Mouse (Mus musculus): ENCODE results near the gene Crot. TPM values are rescaled to one million over a fixed set of nuclear protein-coding genes. Genes with fewer than 3 reads are reported as not detected.

The Crot gene
- polyA plus RNA-seq, 1 experiment from 2014 or later: 48.9 TPM

GRCm38 (mm10) chr5:8985470-8985869, 11.7 kb downstream of the Crot start:
- H3K9ac ChIP-seq (ENCODE audit: low read depth, low read length): no peak overlapping the region
- no peaks in the 10 kb centered on the region for H3K4me1 ChIP-seq (ENCODE audit: control insufficient read depth, insufficient read depth, low read length)
- 95% methylated on average over 3 of the region's 3 CpGs for WGBS
- no peaks in the 10 kb centered on the region for H3K27me3 ChIP-seq (ENCODE audit: control insufficient read depth, insufficient read depth, low read length)
- H3K9me3 ChIP-seq (ENCODE audit: control insufficient read depth, low read length): no peaks in the 10 kb centered on the region
- no peak overlapping the region for H3K4me3 ChIP-seq (ENCODE audit: low read length)
- H3K4me2 ChIP-seq (replicated peaks; ENCODE audit: low read depth, low read length): no peak overlapping the region
- no peak overlapping the region for H3K27ac ChIP-seq (ENCODE audit: low read depth, low read length)
- no peak for ATAC-seq (ENCODE audit: low FRiP score, low TSS enrichment)
- H3K36me3 ChIP-seq (ENCODE audit: control insufficient read depth, insufficient read depth, low read length): peaks cover 40% of the 10 kb centered on the region; the same call in 1 of the 2 replicates

GRCm38 (mm10) chr5:8974721-8975120, 22.4 kb downstream of the Crot start:
- H3K27ac ChIP-seq (ENCODE audit: low read depth, low read length): no peak overlapping the region
- H3K4me1 ChIP-seq (ENCODE audit: control insufficient read depth, insufficient read depth, low read length): no peaks in the 10 kb centered on the region
- H3K9ac ChIP-seq (ENCODE audit: low read depth, low read length): no peak overlapping the region
- no peak overlapping the region for H3K4me3 ChIP-seq (ENCODE audit: low read length)
- no peaks in the 10 kb centered on the region for H3K9me3 ChIP-seq (ENCODE audit: control insufficient read depth, low read length)
- ATAC-seq (ENCODE audit: low FRiP score, low TSS enrichment): no peak
- no peaks in the 10 kb centered on the region for H3K27me3 ChIP-seq (ENCODE audit: control insufficient read depth, insufficient read depth, low read length)
- no peak overlapping the region for H3K4me2 ChIP-seq (replicated peaks; ENCODE audit: low read depth, low read length)
- peaks cover 46% of the 10 kb centered on the region for H3K36me3 ChIP-seq (ENCODE audit: control insufficient read depth, insufficient read depth, low read length)

- H3K9ac ChIP-seq (ENCODE audit: low read depth, low read length): no peak overlapping the region
- H3K36me3 ChIP-seq (ENCODE audit: control insufficient read depth, insufficient read depth, low read length): peaks cover 55% of the 10 kb centered on the region
- ATAC-seq (ENCODE audit: low FRiP score, low TSS enrichment): no peak
- H3K9me3 ChIP-seq (ENCODE audit: control insufficient read depth, low read length): no peaks in the 10 kb centered on the region
- H3K27me3 ChIP-seq (ENCODE audit: control insufficient read depth, insufficient read depth, low read length): no peaks in the 10 kb centered on the region
- no peaks in the 10 kb centered on the region for H3K4me1 ChIP-seq (ENCODE audit: control insufficient read depth, insufficient read depth, low read length)
- no peak overlapping the region for H3K4me2 ChIP-seq (replicated peaks; ENCODE audit: low read depth, low read length)
- no peak overlapping the region for H3K4me3 ChIP-seq (ENCODE audit: low read length)
- 93% methylated on average over 7 of the region's 7 CpGs for WGBS
- H3K27ac ChIP-seq (ENCODE audit: low read depth, low read length): no peak overlapping the region
These were observed 24.8 kb downstream of the Crot start for GRCm38 (mm10) chr5:8972355-8972754.

- 96% methylated on average over 2 of the region's 2 CpGs for WGBS
- Histone ChIP-seq H3K36me3 (ENCODE audit: control insufficient read depth, insufficient read depth, low read length) (peaks cover 66% of the 10 kb centered on the region), H3K4me3 (ENCODE audit: low read length) (no peak overlapping the region)
These were observed 26.4 kb downstream of the Crot start for GRCm38 (mm10) chr5:8970694-8971093.

GRCm38 (mm10) chr5:8964487-8964886, 32.6 kb downstream of the Crot start:
- H3K27ac ChIP-seq (ENCODE audit: low read depth, low read length): no peak overlapping the region
- 96% methylated on average over 5 of the region's 5 CpGs for WGBS
- no peaks in the 10 kb centered on the region for H3K27me3 ChIP-seq (ENCODE audit: control insufficient read depth, insufficient read depth, low read length)
- no peak overlapping the region for H3K4me3 ChIP-seq (ENCODE audit: low read length)
- H3K4me1 ChIP-seq (ENCODE audit: control insufficient read depth, insufficient read depth, low read length): no peaks in the 10 kb centered on the region
- no peak overlapping the region for H3K9ac ChIP-seq (ENCODE audit: low read depth, low read length)
- ATAC-seq (ENCODE audit: low FRiP score, low TSS enrichment): no peak
- H3K9me3 ChIP-seq (ENCODE audit: control insufficient read depth, low read length): no peaks in the 10 kb centered on the region
- H3K4me2 ChIP-seq (replicated peaks; ENCODE audit: low read depth, low read length): no peak overlapping the region
- H3K36me3 ChIP-seq (ENCODE audit: control insufficient read depth, insufficient read depth, low read length): peaks cover 40% of the 10 kb centered on the region

More at GRCm38 (mm10) chr5:8970694-8971093, 26.4 kb downstream of the Crot start:
- Histone ChIP-seq H3K27ac (ENCODE audit: low read depth, low read length) (no peak overlapping the region), H3K9ac (ENCODE audit: low read depth, low read length) (no peak overlapping the region), H3K27me3 (ENCODE audit: control insufficient read depth, insufficient read depth, low read length) (no peaks in the 10 kb centered on the region), H3K4me2 (replicated peaks; ENCODE audit: low read depth, low read length) (no peak overlapping the region), H3K9me3 (ENCODE audit: control insufficient read depth, low read length) (no peaks in the 10 kb centered on the region), H3K4me1 (ENCODE audit: control insufficient read depth, insufficient read depth, low read length) (no peaks in the 10 kb centered on the region)
- ATAC-seq (ENCODE audit: low FRiP score, low TSS enrichment): no peak

GRCm38 (mm10) chr5:8960534-8960933, 36.6 kb downstream of the Crot start:
- no peaks in the 10 kb centered on the region for H3K4me1 ChIP-seq (ENCODE audit: control insufficient read depth, insufficient read depth, low read length)
- no peak overlapping the region for H3K9ac ChIP-seq (ENCODE audit: low read depth, low read length)
- ATAC-seq (ENCODE audit: low FRiP score, low TSS enrichment): 0 out of 2 replicates have a peak, but pooled peaks have one; percentile 52
- no peaks in the 10 kb centered on the region for H3K27me3 ChIP-seq (ENCODE audit: control insufficient read depth, insufficient read depth, low read length)
- H3K27ac ChIP-seq (ENCODE audit: low read depth, low read length): no peak overlapping the region
- no peak overlapping the region for H3K4me3 ChIP-seq (ENCODE audit: low read length)
- 87% methylated on average over 4 of the region's 4 CpGs for WGBS
- no peaks in the 10 kb centered on the region for H3K9me3 ChIP-seq (ENCODE audit: control insufficient read depth, low read length)
- peaks cover 13% of the 10 kb centered on the region; the same call in 1 of the 2 replicates for H3K36me3 ChIP-seq (ENCODE audit: control insufficient read depth, insufficient read depth, low read length)
- no peak overlapping the region for H3K4me2 ChIP-seq (replicated peaks; ENCODE audit: low read depth, low read length)

- Histone ChIP-seq H3K27me3 (ENCODE audit: control insufficient read depth, insufficient read depth, low read length) (no peaks in the 10 kb centered on the region), H3K4me2 (replicated peaks; ENCODE audit: low read depth, low read length) (no peak overlapping the region), H3K4me3 (ENCODE audit: low read length) (no peak overlapping the region), H3K36me3 (ENCODE audit: control insufficient read depth, insufficient read depth, low read length) (no peaks in the 10 kb centered on the region), H3K27ac (ENCODE audit: low read depth, low read length) (no peak overlapping the region), H3K4me1 (ENCODE audit: control insufficient read depth, insufficient read depth, low read length) (no peaks in the 10 kb centered on the region), H3K9me3 (ENCODE audit: control insufficient read depth, low read length) (no peaks in the 10 kb centered on the region), H3K9ac (ENCODE audit: low read depth, low read length) (no peak overlapping the region)
- WGBS: 83% methylated on average over 3 of the region's 3 CpGs
- no peak for ATAC-seq (ENCODE audit: low FRiP score, low TSS enrichment)
These were observed 41.6 kb downstream of the Crot start for GRCm38 (mm10) chr5:8955544-8955943.

- H3K4me2 ChIP-seq (replicated peaks; ENCODE audit: low read depth, low read length): no peak overlapping the region
- no peaks in the 10 kb centered on the region for H3K36me3 ChIP-seq (ENCODE audit: control insufficient read depth, insufficient read depth, low read length)
- H3K27me3 ChIP-seq (ENCODE audit: control insufficient read depth, insufficient read depth, low read length): no peaks in the 10 kb centered on the region
- H3K4me3 ChIP-seq (ENCODE audit: low read length): no peak overlapping the region
- H3K9ac ChIP-seq (ENCODE audit: low read depth, low read length): no peak overlapping the region
- H3K27ac ChIP-seq (ENCODE audit: low read depth, low read length): no peak overlapping the region
- no peaks in the 10 kb centered on the region for H3K4me1 ChIP-seq (ENCODE audit: control insufficient read depth, insufficient read depth, low read length)
- ATAC-seq (ENCODE audit: low FRiP score, low TSS enrichment): no peak
- 93% methylated on average over 2 of the region's 2 CpGs for WGBS
- H3K9me3 ChIP-seq (ENCODE audit: control insufficient read depth, low read length): no peaks in the 10 kb centered on the region
These were observed 43.5 kb downstream of the Crot start for GRCm38 (mm10) chr5:8953660-8954059.

GRCm38 (mm10) chr5:8947423-8948110, 49.6 kb downstream of the Crot start:
- H3K4me2 ChIP-seq (replicated peaks; ENCODE audit: low read depth, low read length): no peak overlapping the region
- no peaks in the 10 kb centered on the region for H3K36me3 ChIP-seq (ENCODE audit: control insufficient read depth, insufficient read depth, low read length)
- no peaks in the 10 kb centered on the region for H3K4me1 ChIP-seq (ENCODE audit: control insufficient read depth, insufficient read depth, low read length)
- H3K27me3 ChIP-seq (ENCODE audit: control insufficient read depth, insufficient read depth, low read length): no peaks in the 10 kb centered on the region
- no peaks in the 10 kb centered on the region for H3K9me3 ChIP-seq (ENCODE audit: control insufficient read depth, low read length)
- H3K27ac ChIP-seq (ENCODE audit: low read depth, low read length): no peak overlapping the region
- no peak for ATAC-seq (ENCODE audit: low FRiP score, low TSS enrichment)
- H3K9ac ChIP-seq (ENCODE audit: low read depth, low read length): no peak overlapping the region
- H3K4me3 ChIP-seq (ENCODE audit: low read length): no peak overlapping the region
- WGBS: 64% methylated on average over 4 of the region's 4 CpGs
